Mouse (Mus musculus): ENCODE data around the gene Efcab6. TPM values are rescaled to one million over a fixed set of nuclear protein-coding genes. Genes with fewer than 3 reads are reported as not detected.

The Efcab6 gene
- polyA plus RNA-seq, 2 experiments = 0.25 to 0.52 TPM

DNA sequence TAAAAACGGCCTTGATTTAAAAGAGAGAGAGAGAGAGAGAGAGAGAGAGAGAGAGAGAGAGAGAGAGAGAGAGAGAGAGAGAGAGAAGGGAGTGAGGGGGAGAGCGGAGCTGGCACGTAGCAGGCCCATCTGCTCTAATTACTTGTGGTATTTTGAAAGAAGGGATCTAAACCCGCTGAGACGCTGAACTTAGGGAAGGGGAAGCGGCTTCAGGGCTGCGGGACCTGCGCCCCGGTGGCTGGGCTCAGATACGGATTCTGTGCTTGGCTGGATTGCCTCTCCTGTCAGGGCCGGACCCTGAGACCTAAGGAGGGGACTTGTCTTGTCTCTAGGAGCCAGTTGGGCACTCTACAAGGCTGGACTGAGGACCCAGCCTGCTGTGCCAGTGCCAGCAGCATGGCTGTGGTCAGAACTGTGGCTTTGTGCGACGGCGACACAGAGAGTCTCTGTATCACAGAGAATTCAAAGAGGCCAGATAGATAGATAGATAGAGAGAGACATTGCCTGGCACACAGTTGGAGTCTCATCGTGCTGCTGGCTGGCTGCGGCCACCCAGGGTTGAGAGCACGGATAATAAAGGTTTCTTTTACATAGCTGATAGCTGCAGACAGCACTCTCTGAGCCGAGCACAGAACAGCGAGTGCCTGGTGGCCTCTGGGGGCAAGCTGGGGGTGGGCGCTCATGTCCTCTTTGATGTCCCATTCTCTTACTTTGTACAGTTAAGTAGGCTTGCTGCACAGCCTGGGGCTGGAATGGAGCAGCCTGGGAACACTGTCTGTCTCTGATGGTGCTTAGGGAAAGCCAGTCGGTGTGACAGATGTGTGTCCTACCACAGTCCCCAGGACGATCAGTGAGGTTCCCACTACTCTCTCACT, 222.0 kb downstream of the Efcab6 start:
- no peak overlapping the region for H3K9ac ChIP-seq (ENCODE audit: low read depth, low read length, severe bottlenecking)
- no peak for TF ChIP-seq POLR2A (IDR thresholded peaks at IDR 0.05; ENCODE audit: borderline replicate concordance, extremely low read depth, insufficient read depth, insufficient read length)
- no peaks in the 10 kb centered on the region; the same call in 1 of the 2 replicates for H3K27me3 ChIP-seq (ENCODE audit: control insufficient read depth, insufficient read depth, low read length)
- 45% methylated on average over 22 of the region's 22 CpGs for WGBS
- no peak overlapping the region for H3K27ac ChIP-seq (replicated peaks; ENCODE audit: low read depth, low read length)
- no peaks in the 10 kb centered on the region for H3K4me1 ChIP-seq (ENCODE audit: control insufficient read depth, insufficient read depth, low read length)
- no peak for DNase-seq (ENCODE audit: low spot score)
- no peak overlapping the region for H3K4me2 ChIP-seq (replicated peaks; ENCODE audit: low read depth, low read length, severe bottlenecking)
- H3K9me3 ChIP-seq (ENCODE audit: control insufficient read depth, low read length) = no peaks in the 10 kb centered on the region
- H3K4me3 ChIP-seq (replicated peaks; ENCODE audit: low read length) = no peak overlapping the region
- no peak for ATAC-seq (ENCODE audit: low FRiP score, low read depth)
- H3K36me3 ChIP-seq (ENCODE audit: control insufficient read depth, insufficient read depth, low read length) = no peaks in the 10 kb centered on the region

DNA sequence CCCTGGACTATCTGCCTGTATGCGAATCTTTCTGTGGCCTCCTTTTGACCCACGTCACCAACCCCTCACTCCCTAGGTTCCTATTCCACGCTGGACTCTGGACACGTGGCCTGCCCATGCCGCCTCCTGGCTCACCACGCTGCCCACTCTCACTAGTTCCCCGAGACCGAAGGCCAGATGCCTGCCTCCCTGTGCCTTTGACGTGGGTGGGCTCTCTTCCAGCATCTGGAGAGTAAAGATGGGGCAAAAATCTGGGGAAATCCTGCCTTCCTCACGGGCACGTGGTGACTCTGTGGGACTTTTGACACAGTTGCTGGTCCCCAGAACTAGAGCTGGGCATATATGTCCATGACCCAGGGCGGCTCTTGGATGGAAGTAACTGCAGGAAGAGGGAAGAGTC, 222.8 kb downstream of the Efcab6 start:
- no peak for TF ChIP-seq POLR2A (IDR thresholded peaks at IDR 0.05; ENCODE audit: borderline replicate concordance, extremely low read depth, insufficient read depth, insufficient read length)
- Histone ChIP-seq H3K4me2 (replicated peaks; ENCODE audit: low read depth, low read length, severe bottlenecking) (no peak overlapping the region), H3K36me3 (ENCODE audit: control insufficient read depth, insufficient read depth, low read length) (no peaks in the 10 kb centered on the region), H3K27ac (replicated peaks; ENCODE audit: low read depth, low read length) (no peak overlapping the region), H3K9me3 (ENCODE audit: control insufficient read depth, low read length) (no peaks in the 10 kb centered on the region), H3K4me3 (replicated peaks; ENCODE audit: low read length) (no peak overlapping the region), H3K4me1 (ENCODE audit: control insufficient read depth, insufficient read depth, low read length) (no peaks in the 10 kb centered on the region), H3K27me3 (ENCODE audit: control insufficient read depth, insufficient read depth, low read length) (no peaks in the 10 kb centered on the region; the same call in 1 of the 2 replicates), H3K9ac (ENCODE audit: low read depth, low read length, severe bottlenecking) (no peak overlapping the region)
- DNase-seq (ENCODE audit: low spot score) (no peak), ATAC-seq (ENCODE audit: low FRiP score, low read depth) (no peak)
- WGBS = 84% methylated on average over 12 of the region's 12 CpGs

- WGBS = 56% methylated on average over 10 of the region's 10 CpGs
- H3K9ac ChIP-seq (ENCODE audit: low read depth, low read length, severe bottlenecking) = no peak overlapping the region
- H3K27me3 ChIP-seq (ENCODE audit: control insufficient read depth, insufficient read depth, low read length) = no peaks in the 10 kb centered on the region; the same call in 1 of the 2 replicates
- DNase-seq (ENCODE audit: low spot score) (no peak), ATAC-seq (ENCODE audit: low FRiP score, low read depth) (no peak)
- H3K27ac ChIP-seq (replicated peaks; ENCODE audit: low read depth, low read length) = no peak overlapping the region
- H3K4me1 ChIP-seq (ENCODE audit: control insufficient read depth, insufficient read depth, low read length) = no peaks in the 10 kb centered on the region
- TF ChIP-seq POLR2A (IDR thresholded peaks at IDR 0.05; ENCODE audit: borderline replicate concordance, extremely low read depth, insufficient read depth, insufficient read length) = no peak
- no peaks in the 10 kb centered on the region for H3K9me3 ChIP-seq (ENCODE audit: control insufficient read depth, low read length)
- H3K36me3 ChIP-seq (ENCODE audit: control insufficient read depth, insufficient read depth, low read length) = no peaks in the 10 kb centered on the region
- no peak overlapping the region for H3K4me2 ChIP-seq (replicated peaks; ENCODE audit: low read depth, low read length, severe bottlenecking)
- H3K4me3 ChIP-seq (replicated peaks; ENCODE audit: low read length) = no peak overlapping the region
Observed at GRCm38 (mm10) chr15:83840950-83841719, 224.0 kb downstream of the Efcab6 start.

GRCm38 (mm10) chr15:83832265-83832664, 232.9 kb downstream of the Efcab6 start:
- 55% methylated on average over 6 of the region's 6 CpGs for WGBS
- no peak for TF ChIP-seq POLR2A (IDR thresholded peaks at IDR 0.05; ENCODE audit: borderline replicate concordance, extremely low read depth, insufficient read depth, insufficient read length)
- H3K4me1 ChIP-seq (ENCODE audit: control insufficient read depth, insufficient read depth, low read length) = no peaks in the 10 kb centered on the region
- ATAC-seq (ENCODE audit: low FRiP score, low read depth) = no peak
- no peaks in the 10 kb centered on the region for H3K36me3 ChIP-seq (ENCODE audit: control insufficient read depth, insufficient read depth, low read length)
- no peak for DNase-seq (ENCODE audit: low spot score)
- H3K9me3 ChIP-seq (ENCODE audit: control insufficient read depth, low read length) = no peaks in the 10 kb centered on the region
- H3K4me2 ChIP-seq (replicated peaks; ENCODE audit: low read depth, low read length, severe bottlenecking) = no peak overlapping the region
- no peak overlapping the region for H3K27ac ChIP-seq (replicated peaks; ENCODE audit: low read depth, low read length)
- H3K9ac ChIP-seq (ENCODE audit: low read depth, low read length, severe bottlenecking) = no peak overlapping the region
- no peak overlapping the region for H3K4me3 ChIP-seq (replicated peaks; ENCODE audit: low read length)
- H3K27me3 ChIP-seq (ENCODE audit: control insufficient read depth, insufficient read depth, low read length) = no peaks in the 10 kb centered on the region

DNA sequence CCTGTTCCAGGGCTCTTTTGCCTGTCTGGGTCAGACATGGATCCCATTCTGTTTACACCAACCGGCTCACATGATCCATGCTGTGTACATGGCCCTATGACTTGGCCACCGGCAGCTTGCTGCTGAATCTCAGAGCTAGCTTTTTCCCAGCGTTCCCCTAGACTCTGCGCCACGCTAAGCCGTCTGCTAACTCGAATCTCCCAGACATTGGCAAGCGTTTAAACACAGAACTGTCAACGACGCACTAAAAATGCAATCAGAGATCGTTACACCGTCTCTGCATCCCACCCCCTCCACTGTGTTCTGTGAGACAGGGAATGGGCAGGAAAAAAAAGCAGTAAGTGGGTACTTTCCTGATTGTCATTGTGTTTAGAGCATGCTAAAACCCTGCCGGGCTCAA, 236.0 kb downstream of the Efcab6 start:
- H3K4me1 ChIP-seq (ENCODE audit: control insufficient read depth, insufficient read depth, low read length) = no peaks in the 10 kb centered on the region
- H3K36me3 ChIP-seq (ENCODE audit: control insufficient read depth, insufficient read depth, low read length) = no peaks in the 10 kb centered on the region
- WGBS = 56% methylated on average over 13 of the region's 13 CpGs
- no peaks in the 10 kb centered on the region for H3K9me3 ChIP-seq (ENCODE audit: control insufficient read depth, low read length)
- no peak overlapping the region for H3K4me3 ChIP-seq (replicated peaks; ENCODE audit: low read length)
- H3K27ac ChIP-seq (replicated peaks; ENCODE audit: low read depth, low read length) = no peak overlapping the region
- ATAC-seq (ENCODE audit: low FRiP score, low read depth) (no peak), DNase-seq (ENCODE audit: low spot score) (no peak)
- H3K4me2 ChIP-seq (replicated peaks; ENCODE audit: low read depth, low read length, severe bottlenecking) = no peak overlapping the region
- no peak for TF ChIP-seq POLR2A (IDR thresholded peaks at IDR 0.05; ENCODE audit: borderline replicate concordance, extremely low read depth, insufficient read depth, insufficient read length)
- H3K9ac ChIP-seq (ENCODE audit: low read depth, low read length, severe bottlenecking) = no peak overlapping the region
- no peaks in the 10 kb centered on the region for H3K27me3 ChIP-seq (ENCODE audit: control insufficient read depth, insufficient read depth, low read length)

Data from limb, embryonic 14.5 days (tissue).